Mouse (Mus musculus) embryonic facial prominence, embryonic 15.5 days (tissue): Measurements from ENCODE around the gene Ssrp1. TPM values are rescaled to one million over a fixed set of nuclear protein-coding genes. Genes with fewer than 3 reads are reported as not detected.

Experiments used
- ATAC-seq: fragments of 200-750 bp; cut with Nextera tagmentation; 2 replicates; pipeline ENCODE4 v1.8.0; 2017; ENCODE audit warnings: low read depth, moderate TSS enrichment; ENCODE audit not compliant: insufficient number of reproducible peaks, low FRiP score, low TSS enrichment
- H3K27ac ChIP-seq: fragments of 300-500 bp; sonication (generic); replicated peaks from 2 replicates; pipeline ENCODE4 v1.5.1; 2015; ENCODE audit warnings: mild to moderate bottlenecking, inconsistent platforms
- H3K27me3 ChIP-seq: fragments of 300-500 bp; sonication (generic); 2 replicates; pipeline ENCODE4 v1.6.1; 2015; ENCODE audit warnings: inconsistent platforms
- H3K36me3 ChIP-seq: fragments of 300-500 bp; sonication (generic); 2 replicates; pipeline ENCODE4 v1.6.1; 2015; ENCODE audit warnings: mild to moderate bottlenecking, inconsistent platforms
- H3K4me1 ChIP-seq: fragments of 300-500 bp; sonication (generic); 2 replicates; pipeline ENCODE4 v1.6.1; 2015; ENCODE audit warnings: inconsistent platforms
- H3K4me2 ChIP-seq: fragments of 300-500 bp; sonication (generic); replicated peaks from 2 replicates; pipeline ENCODE4 v1.6.1; 2015; ENCODE audit warnings: mild to moderate bottlenecking, inconsistent platforms
- H3K4me3 ChIP-seq: fragments of 300-500 bp; sonication (generic); replicated peaks from 2 replicates; pipeline ENCODE4 v1.5.1; 2015; ENCODE audit warnings: mild to moderate bottlenecking, inconsistent platforms
- H3K9ac ChIP-seq: fragments of 300-500 bp; sonication (generic); 2 replicates; pipeline ENCODE4 v1.6.1; 2015; ENCODE audit warnings: inconsistent platforms
- H3K9me3 ChIP-seq: fragments of 300-500 bp; sonication (generic); replicated peaks from 2 replicates; pipeline ENCODE4 v1.6.1; 2016; ENCODE audit warnings: inconsistent platforms
- WGBS: fragments of 180-500 bp; shearing (Covaris S2); methylation state at CpG from one replicate; pipeline ENCODE4 v1.1.7; 2015; 5-methylcytosine and 5-hydroxymethylcytosine counted together
- polyA plus RNA-seq: library from polyadenylated mRNA; unstranded; fragments of >200 nt; fragmentation: Nextera tagmentation; extraction: Ambion mirVana; gene quantifications from 2 replicates; pipeline ENCODE4 v1.2.1, GENCODE M21; 2015

Gene Ssrp1
- polyA plus RNA-seq, 1 experiment from 2014 or later = 236 TPM

- WGBS = 80% methylated on average over 14 of the region's 14 CpGs
- no peaks in the 10 kb centered on the region for H3K4me1 ChIP-seq
- H3K27ac ChIP-seq = no peak overlapping the region
- no peak overlapping the region for H3K4me2 ChIP-seq
- H3K36me3 ChIP-seq = no peaks in the 10 kb centered on the region
- no peaks in the 10 kb centered on the region for H3K9me3 ChIP-seq
- H3K9ac ChIP-seq = no peak overlapping the region
- H3K4me3 ChIP-seq = no peak overlapping the region
- no peak for ATAC-seq
- H3K27me3 ChIP-seq = no peaks in the 10 kb centered on the region
These were observed 24.4 kb upstream of the Ssrp1 start for GRCm38 (mm10) chr2:85012679-85013078.

- H3K9ac ChIP-seq = no peak overlapping the region
- 83% methylated on average over 5 of the region's 5 CpGs for WGBS
- no peaks in the 10 kb centered on the region for H3K9me3 ChIP-seq
- no peak overlapping the region for H3K27ac ChIP-seq
- no peak overlapping the region for H3K4me3 ChIP-seq
- ATAC-seq = no peak
- no peaks in the 10 kb centered on the region for H3K27me3 ChIP-seq
- H3K36me3 ChIP-seq = no peaks in the 10 kb centered on the region
- H3K4me1 ChIP-seq = no peaks in the 10 kb centered on the region
- H3K4me2 ChIP-seq = no peak overlapping the region
These were observed 23.0 kb upstream of the Ssrp1 start for GRCm38 (mm10) chr2:85013826-85014587.

GRCm38 (mm10) chr2:85014588-85014982 is 22.4 kb upstream of the Ssrp1 start:
- Histone ChIP-seq H3K4me1 (no peaks in the 10 kb centered on the region), H3K4me2 (no peak overlapping the region), H3K4me3 (no peak overlapping the region), H3K36me3 (no peaks in the 10 kb centered on the region), H3K27ac (no peak overlapping the region), H3K9me3 (no peaks in the 10 kb centered on the region), H3K27me3 (no peaks in the 10 kb centered on the region), H3K9ac (no peak overlapping the region)
- WGBS = 59% methylated on average over 3 of the region's 3 CpGs
- ATAC-seq = no peak

- WGBS = 15% methylated on average over 4 of the region's 4 CpGs
- H3K4me2 ChIP-seq = no peak overlapping the region
- no peaks in the 10 kb centered on the region for H3K27me3 ChIP-seq
- no peaks in the 10 kb centered on the region for H3K4me1 ChIP-seq
- H3K9me3 ChIP-seq = no peaks in the 10 kb centered on the region
- H3K9ac ChIP-seq = no peak overlapping the region
- ATAC-seq = no peak
- H3K36me3 ChIP-seq = no peaks in the 10 kb centered on the region
- no peak overlapping the region for H3K4me3 ChIP-seq
- no peak overlapping the region for H3K27ac ChIP-seq
These were observed 15.0 kb upstream of the Ssrp1 start for GRCm38 (mm10) chr2:85022043-85022442.

GRCm38 (mm10) chr2:85026178-85026577 is 10.9 kb upstream of the Ssrp1 start:
- Histone ChIP-seq H3K4me2 (no peak overlapping the region), H3K27ac (no peak overlapping the region), H3K9me3 (no peaks in the 10 kb centered on the region), H3K36me3 (no peaks in the 10 kb centered on the region), H3K4me3 (no peak overlapping the region), H3K9ac (no peak overlapping the region), H3K27me3 (no peaks in the 10 kb centered on the region), H3K4me1 (no peaks in the 10 kb centered on the region)
- ATAC-seq = no peak
- 75% methylated on average over 3 of the region's 3 CpGs for WGBS

GRCm38 (mm10) chr2:85027281-85027680 is 9.8 kb upstream of the Ssrp1 start:
- Histone ChIP-seq H3K4me3 (no peak overlapping the region), H3K27me3 (no peaks in the 10 kb centered on the region), H3K9ac (no peak overlapping the region), H3K27ac (no peak overlapping the region), H3K4me2 (no peak overlapping the region), H3K36me3 (no peaks in the 10 kb centered on the region), H3K4me1 (no peaks in the 10 kb centered on the region), H3K9me3 (no peaks in the 10 kb centered on the region)
- no peak for ATAC-seq
- 68% methylated on average over 5 of the region's 5 CpGs for WGBS

GRCm38 (mm10) chr2:85029897-85030296 is 7.1 kb upstream of the Ssrp1 start:
- no peaks in the 10 kb centered on the region for H3K36me3 ChIP-seq
- H3K4me3 ChIP-seq = no peak overlapping the region
- 58% methylated on average over 6 of the region's 6 CpGs for WGBS
- H3K9me3 ChIP-seq = no peaks in the 10 kb centered on the region
- no peaks in the 10 kb centered on the region for H3K4me1 ChIP-seq
- H3K9ac ChIP-seq = no peak overlapping the region
- no peak overlapping the region for H3K4me2 ChIP-seq
- no peak for ATAC-seq
- no peak overlapping the region for H3K27ac ChIP-seq
- H3K27me3 ChIP-seq = no peaks in the 10 kb centered on the region; the same call in 1 of the 2 replicates

GRCm38 (mm10) chr2:85030989-85031388 is 6.0 kb upstream of the Ssrp1 start:
- H3K4me3 ChIP-seq = no peak overlapping the region
- H3K27ac ChIP-seq = no peak overlapping the region
- no peak overlapping the region for H3K9ac ChIP-seq
- no peaks in the 10 kb centered on the region for H3K36me3 ChIP-seq
- H3K4me1 ChIP-seq = no peaks in the 10 kb centered on the region; the same call in 1 of the 2 replicates
- no peak for ATAC-seq
- H3K9me3 ChIP-seq = no peaks in the 10 kb centered on the region
- H3K4me2 ChIP-seq = no peak overlapping the region
- H3K27me3 ChIP-seq = no peaks in the 10 kb centered on the region; the same call in 1 of the 2 replicates
- 56% methylated on average over 6 of the region's 6 CpGs for WGBS

- peaks cover 12% of the 10 kb centered on the region for H3K4me1 ChIP-seq
- no peak for ATAC-seq
- H3K9ac ChIP-seq = no peak overlapping the region
- WGBS = 79% methylated on average over 2 of the region's 2 CpGs
- H3K27ac ChIP-seq = no peak overlapping the region
- H3K36me3 ChIP-seq = no peaks in the 10 kb centered on the region
- no peaks in the 10 kb centered on the region for H3K9me3 ChIP-seq
- no peaks in the 10 kb centered on the region; the same call in 1 of the 2 replicates for H3K27me3 ChIP-seq
- no peak overlapping the region for H3K4me2 ChIP-seq
- no peak overlapping the region for H3K4me3 ChIP-seq
These were observed 3.9 kb upstream of the Ssrp1 start for GRCm38 (mm10) chr2:85033121-85033520.

- Histone ChIP-seq H3K27ac (no peak overlapping the region), H3K9me3 (no peaks in the 10 kb centered on the region), H3K27me3 (no peaks in the 10 kb centered on the region; the same call in 1 of the 2 replicates), H3K4me2 (no peak overlapping the region), H3K4me1 (peaks cover 18% of the 10 kb centered on the region), H3K9ac (no peak overlapping the region), H3K4me3 (no peak overlapping the region), H3K36me3 (peaks cover under 1% of the 10 kb centered on the region; the same call in 1 of the 2 replicates)
- ATAC-seq = no peak
- WGBS = 86% methylated on average over 7 of the region's 7 CpGs
These were observed 2.9 kb upstream of the Ssrp1 start for GRCm38 (mm10) chr2:85034169-85034568.

- peak overlapping the region; percentile 72 for H3K4me2 ChIP-seq
- 4% methylated on average over 11 of the region's 11 CpGs for WGBS
- H3K9me3 ChIP-seq = no peaks in the 10 kb centered on the region
- peak overlapping the region; percentile 75 for H3K9ac ChIP-seq
- ATAC-seq = peak; percentile 22
- H3K4me1 ChIP-seq = peaks cover 18% of the 10 kb centered on the region
- peaks cover 24% of the 10 kb centered on the region for H3K36me3 ChIP-seq
- no peaks in the 10 kb centered on the region; the same call in 1 of the 2 replicates for H3K27me3 ChIP-seq
- peak overlapping the region; percentile 66 for H3K4me3 ChIP-seq
- H3K27ac ChIP-seq = peak overlapping the region; percentile 66
These were observed 457 bp upstream of the Ssrp1 start for GRCm38 (mm10) chr2:85036507-85037046.
